Mouse (Mus musculus) lung, embryonic 15.5 days (tissue): ENCODE data around the gene Nr2c2. TPM values are rescaled to one million over a fixed set of nuclear protein-coding genes. Genes with fewer than 3 reads are reported as not detected.

Experiments
- ATAC-seq: fragments of 200-750 bp; cut with Nextera tagmentation; 2 replicates; pipeline ENCODE4 v1.8.0; 2017; ENCODE audit warnings: moderate number of reproducible peaks, borderline replicate concordance; ENCODE audit not compliant: low FRiP score, low TSS enrichment; ENCODE audit errors: extremely low read depth
- H3K27ac ChIP-seq: fragments of 300-500 bp; sonication (generic); 2 replicates; pipeline ENCODE4 v1.5.1; 2015; ENCODE audit warnings: moderate library complexity, mild to moderate bottlenecking, inconsistent platforms
- H3K27me3 ChIP-seq: fragments of 300-500 bp; sonication (generic); 2 replicates; pipeline ENCODE4 v1.6.1; 2015; ENCODE audit warnings: inconsistent platforms
- H3K36me3 ChIP-seq: fragments of 300-500 bp; sonication (generic); 2 replicates; pipeline ENCODE4 v1.6.1; 2015; ENCODE audit warnings: inconsistent platforms
- H3K4me1 ChIP-seq: fragments of 300-500 bp; sonication (generic); 2 replicates; pipeline ENCODE4 v1.6.1; 2015; ENCODE audit warnings: inconsistent platforms
- H3K4me2 ChIP-seq: fragments of 300-500 bp; sonication (generic); 2 replicates; pipeline ENCODE4 v1.6.1; 2015; ENCODE audit warnings: inconsistent platforms, mild to moderate bottlenecking, moderate library complexity
- H3K4me3 ChIP-seq: fragments of 300-500 bp; sonication (generic); 2 replicates; pipeline ENCODE4 v1.5.1; 2015; ENCODE audit warnings: mild to moderate bottlenecking, inconsistent platforms
- H3K9ac ChIP-seq: fragments of 300-500 bp; sonication (generic); 2 replicates; pipeline ENCODE4 v1.6.1; 2015; ENCODE audit warnings: inconsistent platforms
- H3K9me3 ChIP-seq: fragments of 300-500 bp; sonication (generic); 2 replicates; pipeline ENCODE4 v1.6.1; 2016; ENCODE audit warnings: inconsistent platforms
- WGBS: fragments of 180-500 bp; shearing (Covaris S2); methylation state at CpG from one replicate; pipeline ENCODE4 v1.1.7; 2015; 5-methylcytosine and 5-hydroxymethylcytosine counted together
- polyA plus RNA-seq: library from polyadenylated mRNA; unstranded; fragments of >200 nt; fragmentation: Nextera tagmentation; extraction: Ambion mirVana; gene quantifications from 2 replicates; pipeline ENCODE4 v1.2.1, GENCODE M21; 2015

The Nr2c2 gene
- polyA plus RNA-seq, 1 experiment from 2014 or later = 26.2 TPM

DNA sequence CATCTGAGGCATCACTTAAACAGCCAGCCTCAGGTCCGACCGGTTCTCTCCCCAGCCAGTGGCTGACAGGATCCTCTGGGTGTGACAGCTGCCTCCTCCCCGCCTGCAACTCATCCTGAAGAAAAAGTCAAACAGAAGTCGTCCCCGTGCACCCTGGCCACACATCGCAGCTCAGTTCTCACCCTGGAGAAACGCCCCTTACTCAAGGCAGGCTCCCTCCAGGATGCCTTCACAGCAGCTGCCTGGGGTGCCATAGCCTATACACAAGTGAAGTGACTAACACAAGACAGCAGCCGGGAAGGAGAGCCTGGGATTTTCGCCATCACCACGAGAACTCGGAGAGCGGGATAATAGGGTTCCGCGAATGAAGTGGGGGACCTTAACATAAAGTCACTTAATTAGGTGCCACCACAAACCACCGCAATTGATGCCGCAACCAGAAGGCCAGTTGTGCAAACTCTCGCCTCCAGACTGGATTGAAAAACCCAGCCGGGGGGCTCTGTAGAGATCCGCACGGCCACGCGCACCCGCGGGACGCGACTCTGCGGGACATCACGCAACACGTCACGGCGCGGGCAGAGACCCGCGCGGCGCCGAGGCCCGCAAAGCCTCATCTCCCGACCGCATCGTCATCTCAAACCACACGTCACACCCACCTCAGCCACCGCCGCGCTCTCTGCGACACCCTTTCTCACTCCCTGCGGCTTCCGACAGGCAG, 123.0 kb downstream of the Nr2c2 start:
- under 1% methylated on average over 48 of the region's 48 CpGs for WGBS
- H3K9me3 ChIP-seq = no peaks in the 10 kb centered on the region

DNA sequence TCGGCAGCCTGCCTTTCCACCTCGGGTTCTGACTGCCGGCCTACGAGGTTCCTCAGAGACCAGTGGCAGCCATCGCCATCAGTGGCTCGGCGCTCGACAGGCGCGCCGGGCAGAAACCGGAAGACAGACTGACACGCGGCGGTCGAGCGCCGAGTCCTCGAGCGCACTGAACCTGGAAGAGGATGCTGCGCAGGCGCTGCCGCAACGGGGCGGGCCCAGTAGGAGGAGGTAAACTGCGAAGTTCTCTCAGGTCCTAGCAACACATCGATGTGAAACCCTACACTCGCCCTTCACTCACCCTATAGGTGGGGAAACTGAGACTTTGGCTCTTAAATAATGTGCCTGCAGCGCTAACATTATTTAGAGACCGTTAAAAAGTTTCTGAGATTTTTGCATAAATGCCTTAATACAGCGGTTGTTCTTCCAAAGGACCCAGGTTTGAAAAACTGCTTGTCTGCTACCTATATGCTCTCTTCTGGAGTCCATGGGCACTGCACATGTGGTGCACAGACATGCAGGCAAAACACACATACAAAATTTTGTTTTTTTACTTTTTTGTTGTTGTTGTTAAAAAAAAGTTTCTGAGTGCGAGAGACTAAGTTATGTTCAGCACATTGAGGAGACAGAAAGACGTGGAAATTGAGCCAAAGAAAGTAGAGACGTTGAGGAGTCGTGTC, 123.7 kb downstream of the Nr2c2 start, which contains the start of gene Rbsn:
Gene Rbsn (minus strand): TSS at position 153 of the 677 bp plus-strand sequence.
- peaks cover 12% of the 10 kb centered on the region for H3K4me1 ChIP-seq
- H3K4me2 ChIP-seq = peak within 1 kb of the TSS; percentile 84
- peak within 1 kb of the TSS; percentile 85 for H3K4me3 ChIP-seq
- H3K27me3 ChIP-seq = no peaks in the 10 kb centered on the region
- H3K9ac ChIP-seq = peak within 1 kb of the TSS; percentile 84
- peaks cover 10% of the 10 kb centered on the region for H3K36me3 ChIP-seq
- peak within 1 kb of the TSS; percentile 18; the same call in 1 of the 2 replicates for H3K27ac ChIP-seq
- H3K9me3 ChIP-seq = no peaks in the 10 kb centered on the region
- ATAC-seq = peak; percentile 97
- WGBS = 9% methylated on average over 35 of the region's 35 CpGs

More for the DNA sequence above, 123.0 kb downstream of the Nr2c2 start:
- H3K9ac ChIP-seq = peak overlapping the region; percentile 84
- H3K4me3 ChIP-seq = peak overlapping the region; percentile 85
- peak overlapping the region; percentile 18; the same call in 1 of the 2 replicates for H3K27ac ChIP-seq
- H3K4me2 ChIP-seq = peak overlapping the region; percentile 84
- no peaks in the 10 kb centered on the region for H3K27me3 ChIP-seq
- H3K4me1 ChIP-seq = peaks cover 12% of the 10 kb centered on the region
- peak; percentile 15; the same call in 1 of the 2 replicates for ATAC-seq
- peaks cover 17% of the 10 kb centered on the region for H3K36me3 ChIP-seq

DNA sequence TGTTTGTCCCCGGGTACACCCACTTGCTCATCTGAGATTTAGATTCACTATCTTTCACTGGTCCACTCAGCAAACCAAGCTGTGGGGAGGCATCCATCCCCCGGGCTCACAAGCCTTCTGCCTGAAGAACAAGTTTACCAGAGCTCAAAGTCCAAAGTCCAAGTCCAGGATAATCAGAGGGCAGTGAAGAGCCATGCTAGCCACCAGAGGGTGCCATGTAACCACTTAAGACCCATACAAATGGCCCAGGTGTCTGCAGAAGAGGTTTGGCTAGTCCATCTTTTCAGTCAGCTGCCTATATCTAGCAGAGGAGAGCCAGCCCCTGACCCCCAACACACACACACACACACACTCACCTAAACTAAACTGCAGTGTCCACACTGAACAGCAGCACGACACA, 128.3 kb downstream of the Nr2c2 start:
- Histone ChIP-seq H3K27ac (no peak overlapping the region), H3K4me3 (no peak overlapping the region), H3K9me3 (no peaks in the 10 kb centered on the region), H3K4me1 (0 out of 2 replicates have a peak, but pooled peaks cover 3% of the 10 kb centered on the region), H3K36me3 (no peaks in the 10 kb centered on the region), H3K9ac (no peak overlapping the region), H3K4me2 (no peak overlapping the region), H3K27me3 (no peaks in the 10 kb centered on the region)
- ATAC-seq = no peak
- WGBS = 39% methylated on average over 3 of the region's 3 CpGs

DNA sequence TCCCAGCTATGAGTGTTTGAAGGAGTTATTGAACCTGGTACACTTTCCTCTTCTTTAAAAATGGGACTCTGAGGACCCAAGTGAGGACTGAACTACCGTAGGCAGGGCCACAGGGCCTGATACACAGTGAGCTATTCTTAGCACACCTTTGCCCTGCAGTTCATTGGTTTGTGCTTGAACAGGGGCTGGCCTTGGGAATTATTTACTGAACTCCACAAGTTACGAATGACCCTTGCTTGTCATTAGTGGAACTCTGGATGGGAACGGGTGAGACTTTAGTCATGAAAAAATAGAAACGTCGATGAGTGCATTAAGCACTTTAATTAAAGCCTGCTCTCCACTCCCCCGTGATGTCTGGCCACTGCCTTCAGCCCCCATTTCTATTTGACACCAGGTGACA, 130.4 kb downstream of the Nr2c2 start:
- Histone ChIP-seq H3K4me1 (no peaks in the 10 kb centered on the region), H3K27ac (no peak overlapping the region), H3K27me3 (no peaks in the 10 kb centered on the region), H3K36me3 (no peaks in the 10 kb centered on the region), H3K9ac (no peak overlapping the region), H3K4me3 (no peak overlapping the region), H3K9me3 (no peaks in the 10 kb centered on the region), H3K4me2 (no peak overlapping the region)
- 71% methylated on average over 6 of the region's 6 CpGs for WGBS
- no peak for ATAC-seq

DNA sequence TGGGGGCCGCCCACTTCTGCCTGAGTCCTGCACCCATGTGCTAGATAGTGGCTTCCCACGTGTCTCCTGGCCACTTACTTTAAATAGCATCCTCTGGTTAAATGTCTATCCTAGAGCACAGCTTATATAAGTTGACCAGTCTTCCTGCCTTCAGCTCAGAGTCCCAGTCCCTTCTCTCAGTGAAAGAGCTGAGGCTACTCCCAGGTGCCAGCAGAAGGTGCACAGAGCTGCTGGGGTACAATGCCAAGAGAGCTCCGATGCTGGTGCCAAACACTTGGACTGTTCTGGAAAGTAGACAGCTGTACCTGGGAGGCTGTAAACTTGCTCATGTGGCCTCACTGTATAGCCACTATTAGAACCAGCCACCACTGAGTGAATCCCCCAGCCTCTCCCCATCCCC, 130.8 kb downstream of the Nr2c2 start:
- WGBS = 73% methylated on average over 3 of the region's 3 CpGs
- Histone ChIP-seq H3K4me1 (no peaks in the 10 kb centered on the region), H3K27me3 (no peaks in the 10 kb centered on the region), H3K4me2 (no peak overlapping the region), H3K9ac (no peak overlapping the region), H3K4me3 (no peak overlapping the region), H3K36me3 (no peaks in the 10 kb centered on the region), H3K27ac (no peak overlapping the region), H3K9me3 (no peaks in the 10 kb centered on the region)
- no peak for ATAC-seq

Other genes with a start within 250 kb of the Nr2c2 start
- 27.1 and 29.9 TPM in 2 replicates for gene Ccdc174, start 213.3 kb upstream of the Nr2c2 start, polyA plus RNA-seq
- gene 4930590J08Rik, start 188.6 kb upstream of the Nr2c2 start, polyA plus RNA-seq = 0.21 and 0.29 TPM in 2 replicates
- gene Fgd5, start 112.5 kb upstream of the Nr2c2 start, polyA plus RNA-seq = 18.6 and 21.2 TPM in 2 replicates
- 83.9 and 87.9 TPM in 2 replicates for gene Mrps25, start 92.6 kb downstream of the Nr2c2 start, polyA plus RNA-seq
- gene Rbsn, start 123.5 kb downstream of the Nr2c2 start, polyA plus RNA-seq = 26.5 and 27.0 TPM in 2 replicates
- gene Trh, start 153.3 kb downstream of the Nr2c2 start, polyA plus RNA-seq = 0.38 and 0.39 TPM in 2 replicates